Mouse (Mus musculus) small intestine, adult 2 months (tissue): ENCODE data around the gene Rfc2.

ENCODE experiments used
- CTCF ChIP-seq: fragments of 200-500 bp; IDR thresholded peaks from 2 replicates; pipeline ENCODE4 v1.5.1; 2012; ENCODE audit warnings: low read depth, mild to moderate bottlenecking, control low read depth, inconsistent platforms, low read length, moderate library complexity, mixed read lengths; ENCODE audit not compliant: insufficient replicate concordance, insufficient read length; ENCODE audit errors: extremely low read depth
- POLR2A ChIP-seq: fragments of 200-500 bp; IDR thresholded peaks from 2 replicates; pipeline ENCODE4 v1.6.1; 2012; ENCODE audit warnings: low read depth, mild to moderate bottlenecking, control low read depth, inconsistent platforms, low read length, moderate library complexity

- no peak for TF ChIP-seq CTCF
- no peak for TF ChIP-seq POLR2A
Measured at GRCm38 (mm10) chr5:134565696-134566095, 15.5 kb upstream of the Rfc2 start.
